Mouse (Mus musculus): ENCODE measurements around the gene Gper1. TPM values are rescaled to one million over a fixed set of nuclear protein-coding genes. Genes with fewer than 3 reads are reported as not detected.
A peak's percentile ranks its signal among the peaks of the same experiment; 100 is the strongest.

Gper1 gene
- polyA plus RNA-seq, 1 experiment = 2.7 TPM

DNA sequence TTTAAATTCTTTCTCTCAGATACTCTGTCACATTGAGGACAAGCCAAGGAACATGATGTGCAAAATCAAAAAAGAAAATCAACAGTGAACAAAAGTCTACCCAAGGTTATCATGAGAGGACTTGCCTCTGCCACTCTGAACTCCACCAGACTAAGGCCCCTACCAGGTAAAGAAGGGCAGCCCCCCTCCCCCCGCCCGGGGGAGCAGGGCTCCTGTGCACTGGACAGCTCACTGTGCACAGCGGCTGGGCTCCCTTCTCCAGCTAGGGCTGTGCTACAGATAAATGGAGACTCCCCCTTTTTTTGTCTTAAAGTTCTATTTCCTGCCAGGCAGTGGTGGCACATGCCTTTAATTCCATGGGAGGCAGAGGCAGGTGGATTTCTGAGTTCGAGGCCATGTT is 14.8 kb downstream of the Gper1 start:
- H3K4me1 ChIP-seq (ENCODE audit: control insufficient read depth, insufficient read depth, low read length) = peaks cover 2% of the 10 kb centered on the region; the same call in 1 of the 2 replicates
- no peak overlapping the region for H3K4me3 ChIP-seq (replicated peaks; ENCODE audit: extremely low read depth, low read depth, low read length)
- WGBS = 84% methylated on average over 4 of the region's 4 CpGs
- DNase-seq = no peak
- no peak for TF ChIP-seq CTCF (IDR thresholded peaks at IDR 0.05; ENCODE audit: insufficient read depth, low read length)
- TF ChIP-seq POLR2A (IDR thresholded peaks at IDR 0.05; ENCODE audit: borderline replicate concordance, extremely low read depth, low read depth, low read length) = no peak

DNA sequence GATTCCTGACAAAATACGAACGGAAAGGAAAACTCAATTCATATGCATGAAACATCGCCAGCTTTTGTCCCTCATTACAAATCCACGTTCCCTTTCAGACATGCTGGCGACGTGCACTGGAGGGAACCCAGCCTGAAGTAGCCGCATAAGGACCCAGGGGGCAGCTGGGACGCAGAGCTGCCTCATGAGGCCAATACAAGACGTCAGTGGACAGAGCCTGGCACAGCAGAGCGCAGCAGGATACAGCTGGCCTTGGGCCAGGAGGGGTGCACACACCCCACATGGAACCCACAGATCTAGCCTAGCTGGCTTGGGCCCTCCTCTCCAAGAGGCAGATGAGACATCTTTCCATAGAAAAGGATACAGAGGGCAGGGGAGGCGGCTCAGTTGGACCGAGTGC is 15.5 kb downstream of the Gper1 start:
- 76% methylated on average over 12 of the region's 12 CpGs for WGBS
- no peak for DNase-seq
- H3K4me1 ChIP-seq (ENCODE audit: control insufficient read depth, insufficient read depth, low read length) = no peaks in the 10 kb centered on the region
- no peak for TF ChIP-seq POLR2A (IDR thresholded peaks at IDR 0.05; ENCODE audit: borderline replicate concordance, extremely low read depth, low read depth, low read length)
- no peak for TF ChIP-seq CTCF (IDR thresholded peaks at IDR 0.05; ENCODE audit: insufficient read depth, low read length)
- H3K4me3 ChIP-seq (replicated peaks; ENCODE audit: extremely low read depth, low read depth, low read length) = no peak overlapping the region

DNA sequence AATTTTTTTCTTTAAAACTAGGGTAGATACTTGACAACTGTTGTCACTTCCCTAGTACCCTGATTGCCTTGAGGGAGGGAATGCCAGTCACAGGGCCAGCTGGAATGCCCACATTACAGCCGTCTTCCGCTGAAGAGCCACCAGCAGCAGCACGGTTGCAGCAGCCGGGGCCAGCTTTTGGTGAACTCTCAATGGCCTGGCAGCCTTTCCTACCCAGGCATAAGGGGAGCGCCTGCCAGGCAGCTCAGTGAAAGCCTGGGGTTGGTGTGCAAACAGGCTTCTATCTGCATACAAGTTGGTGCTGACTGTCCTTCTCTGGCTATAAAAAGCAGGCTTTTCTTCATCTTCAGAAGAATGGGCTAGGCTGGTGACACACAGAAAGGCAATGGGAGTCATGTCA is 17.5 kb downstream of the Gper1 start:
- no peak overlapping the region for H3K4me3 ChIP-seq (replicated peaks; ENCODE audit: extremely low read depth, low read depth, low read length)
- no peak for TF ChIP-seq POLR2A (IDR thresholded peaks at IDR 0.05; ENCODE audit: borderline replicate concordance, extremely low read depth, low read depth, low read length)
- TF ChIP-seq CTCF (IDR thresholded peaks at IDR 0.05; ENCODE audit: insufficient read depth, low read length) = no peak
- no peaks in the 10 kb centered on the region for H3K4me1 ChIP-seq (ENCODE audit: control insufficient read depth, insufficient read depth, low read length)
- DNase-seq = no peak
- WGBS = 69% methylated on average over 5 of the region's 5 CpGs

DNA sequence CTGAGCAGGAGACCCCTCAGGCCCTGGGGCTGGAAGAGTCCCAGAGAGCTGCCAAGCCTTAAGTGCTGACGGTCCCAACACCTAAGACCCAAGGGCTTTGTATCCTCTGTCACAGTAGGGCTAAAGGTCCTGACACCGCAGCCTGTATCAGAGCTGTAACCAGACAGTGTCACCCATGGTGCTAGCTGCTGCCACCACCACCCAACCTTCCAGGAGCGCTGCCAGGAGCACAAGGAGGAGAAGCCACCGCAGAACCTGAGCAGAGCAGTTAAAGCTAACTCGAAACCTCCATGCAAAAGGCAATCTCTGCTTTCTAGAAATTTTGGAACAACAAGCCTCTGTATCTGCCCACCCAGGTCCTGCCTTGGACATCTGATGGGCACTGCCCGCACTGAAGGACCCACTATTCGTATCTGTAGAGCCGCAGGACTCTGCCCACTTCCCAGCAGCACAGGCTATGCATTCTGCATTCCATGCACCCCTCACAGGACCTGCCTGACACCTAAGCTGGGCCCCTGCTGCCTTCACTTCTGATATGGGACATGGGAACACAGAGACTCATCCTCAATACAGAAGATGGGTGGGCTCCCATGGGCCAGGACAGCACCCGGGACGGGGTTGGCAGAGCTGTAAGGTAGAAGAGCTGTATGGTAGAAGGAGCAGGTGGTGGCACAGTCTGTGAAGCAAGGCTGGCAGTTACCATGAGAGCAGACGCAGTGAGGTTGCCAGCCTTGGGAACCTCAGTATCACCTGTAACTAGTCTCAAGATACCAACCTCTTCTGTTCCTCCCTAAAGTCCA is 18.2 kb downstream of the Gper1 start:
- DNase-seq = no peak
- Histone ChIP-seq H3K4me3 (replicated peaks; ENCODE audit: extremely low read depth, low read depth, low read length) (no peak overlapping the region), H3K4me1 (ENCODE audit: control insufficient read depth, insufficient read depth, low read length) (no peaks in the 10 kb centered on the region)
- 93% methylated on average over 11 of the region's 11 CpGs for WGBS
- TF ChIP-seq POLR2A (IDR thresholded peaks at IDR 0.05; ENCODE audit: borderline replicate concordance, extremely low read depth, low read depth, low read length) (no peak), CTCF (IDR thresholded peaks at IDR 0.05; ENCODE audit: insufficient read depth, low read length) (no peak)

DNA sequence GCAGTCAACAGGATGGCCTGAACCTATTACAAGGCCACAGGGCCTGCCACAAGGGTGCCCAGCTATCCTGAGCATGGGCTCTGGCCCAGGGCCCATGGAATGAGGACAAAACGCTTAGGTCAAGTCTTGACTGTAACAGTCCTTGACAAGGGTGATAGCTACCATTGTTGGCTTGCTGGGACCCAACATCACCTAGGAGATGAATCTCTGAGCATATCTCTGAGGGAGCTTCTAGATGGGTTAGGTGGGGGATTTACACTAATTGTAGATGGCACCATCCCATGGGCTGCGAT is 18.7 kb downstream of the Gper1 start:
- no peak overlapping the region for H3K4me3 ChIP-seq (replicated peaks; ENCODE audit: extremely low read depth, low read depth, low read length)
- no peak for DNase-seq
- TF ChIP-seq CTCF (IDR thresholded peaks at IDR 0.05; ENCODE audit: insufficient read depth, low read length) (no peak), POLR2A (IDR thresholded peaks at IDR 0.05; ENCODE audit: borderline replicate concordance, extremely low read depth, low read depth, low read length) (no peak)
- H3K4me1 ChIP-seq (ENCODE audit: control insufficient read depth, insufficient read depth, low read length) = no peaks in the 10 kb centered on the region
- 86% methylated on average over 2 of the region's 2 CpGs for WGBS

DNA sequence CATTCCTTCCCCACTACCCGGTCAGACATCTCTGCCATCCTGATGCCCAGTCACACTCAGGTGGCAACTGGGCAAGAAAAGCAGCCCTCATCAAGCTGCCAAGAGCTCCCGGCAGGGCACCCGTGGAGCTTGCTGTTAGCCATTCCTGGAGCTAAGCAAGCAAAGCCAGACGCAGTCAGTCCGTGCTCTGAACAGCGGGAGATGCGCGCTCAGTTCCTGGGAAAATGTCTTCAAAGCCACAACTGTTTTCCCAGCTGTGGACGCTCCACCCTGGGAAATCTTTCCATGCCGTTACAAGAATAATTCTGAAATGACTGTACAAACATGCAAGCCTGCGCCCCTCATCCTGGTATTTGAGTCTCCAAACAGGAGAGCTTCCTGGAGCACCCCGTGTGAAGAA is 19.5 kb downstream of the Gper1 start:
- Histone ChIP-seq H3K4me3 (replicated peaks; ENCODE audit: extremely low read depth, low read depth, low read length) (no peak overlapping the region), H3K4me1 (ENCODE audit: control insufficient read depth, insufficient read depth, low read length) (no peaks in the 10 kb centered on the region)
- 65% methylated on average over 12 of the region's 12 CpGs for WGBS
- TF ChIP-seq CTCF (IDR thresholded peaks at IDR 0.05; ENCODE audit: insufficient read depth, low read length) (no peak), POLR2A (IDR thresholded peaks at IDR 0.05; ENCODE audit: borderline replicate concordance, extremely low read depth, low read depth, low read length) (no peak)
- no peak for DNase-seq

DNA sequence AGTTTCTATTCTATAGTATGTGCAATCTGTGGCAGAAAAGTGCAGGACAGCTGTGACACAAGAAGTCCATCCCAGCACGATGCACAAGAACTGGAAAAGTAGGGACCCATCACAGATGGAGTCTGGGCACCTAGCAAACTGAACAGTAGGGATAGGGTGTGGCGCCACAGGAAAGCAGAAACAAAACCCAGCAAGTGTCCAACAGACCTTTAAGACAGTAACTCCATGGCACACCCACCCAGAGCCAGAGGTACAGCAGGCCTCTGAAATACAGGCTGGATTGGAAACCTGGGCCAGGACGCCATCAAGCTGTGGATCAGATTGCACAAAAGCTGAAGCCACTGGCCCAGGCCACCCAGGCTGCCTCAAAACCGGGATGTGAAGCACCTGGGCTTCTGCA is 20.0 kb downstream of the Gper1 start:
- 63% methylated on average over 4 of the region's 4 CpGs for WGBS
- Histone ChIP-seq H3K4me3 (replicated peaks; ENCODE audit: extremely low read depth, low read depth, low read length) (no peak overlapping the region), H3K4me1 (ENCODE audit: control insufficient read depth, insufficient read depth, low read length) (no peaks in the 10 kb centered on the region)
- no peak for DNase-seq
- TF ChIP-seq CTCF (IDR thresholded peaks at IDR 0.05; ENCODE audit: insufficient read depth, low read length) = no peak
- no peak for TF ChIP-seq POLR2A (IDR thresholded peaks at IDR 0.05; ENCODE audit: borderline replicate concordance, extremely low read depth, low read depth, low read length)

DNA sequence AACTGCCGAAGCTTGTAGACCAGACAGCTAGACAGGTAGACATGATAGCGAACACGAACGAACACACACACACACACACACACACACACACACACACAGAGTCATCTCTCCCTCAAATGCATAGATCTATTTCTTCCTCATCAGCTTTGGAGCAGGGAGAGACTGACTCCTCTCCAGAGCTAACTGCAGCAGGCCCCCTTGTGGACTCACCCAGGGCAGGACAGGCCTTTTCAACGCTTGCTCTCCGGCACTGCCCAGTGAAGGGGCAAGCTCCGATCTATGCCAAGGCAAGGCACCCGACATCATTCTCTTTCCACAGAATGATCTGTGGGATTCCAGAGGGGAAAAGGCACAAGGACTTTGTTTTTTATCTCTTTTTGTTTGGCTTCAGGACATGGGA is 22.3 kb downstream of the Gper1 start:
- Histone ChIP-seq H3K4me3 (replicated peaks; ENCODE audit: extremely low read depth, low read depth, low read length) (no peak overlapping the region), H3K4me1 (ENCODE audit: control insufficient read depth, insufficient read depth, low read length) (peaks cover 7% of the 10 kb centered on the region; the same call in 1 of the 2 replicates)
- no peak for DNase-seq
- TF ChIP-seq POLR2A (IDR thresholded peaks at IDR 0.05; ENCODE audit: borderline replicate concordance, extremely low read depth, low read depth, low read length) (no peak), CTCF (IDR thresholded peaks at IDR 0.05; ENCODE audit: insufficient read depth, low read length) (peak; percentile 43; the same call in 1 of the 2 replicates)
- 67% methylated on average over 8 of the region's 8 CpGs for WGBS

DNA sequence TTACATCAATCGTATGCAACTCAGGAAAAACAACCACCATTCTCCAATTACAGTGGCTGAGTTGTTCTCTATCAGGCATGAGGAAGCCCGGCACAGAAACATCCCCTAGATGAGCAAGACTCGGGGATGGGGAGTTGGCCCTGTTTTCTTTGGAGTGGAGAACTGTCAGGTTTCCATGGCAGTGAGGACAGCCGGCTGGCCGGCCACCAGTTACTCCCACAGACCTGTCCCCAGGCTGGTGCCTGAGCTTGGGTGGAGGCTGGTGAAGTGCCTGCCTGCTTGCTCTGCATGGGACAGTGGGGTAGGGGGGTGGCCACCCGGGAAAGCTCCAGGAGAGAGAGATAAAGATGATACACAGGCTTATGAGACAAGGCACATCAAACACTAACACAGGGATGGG is 25.1 kb downstream of the Gper1 start:
- no peak for DNase-seq
- WGBS = 76% methylated on average over 6 of the region's 6 CpGs
- no peak for TF ChIP-seq POLR2A (IDR thresholded peaks at IDR 0.05; ENCODE audit: borderline replicate concordance, extremely low read depth, low read depth, low read length)
- TF ChIP-seq CTCF (IDR thresholded peaks at IDR 0.05; ENCODE audit: insufficient read depth, low read length) = no peak

DNA sequence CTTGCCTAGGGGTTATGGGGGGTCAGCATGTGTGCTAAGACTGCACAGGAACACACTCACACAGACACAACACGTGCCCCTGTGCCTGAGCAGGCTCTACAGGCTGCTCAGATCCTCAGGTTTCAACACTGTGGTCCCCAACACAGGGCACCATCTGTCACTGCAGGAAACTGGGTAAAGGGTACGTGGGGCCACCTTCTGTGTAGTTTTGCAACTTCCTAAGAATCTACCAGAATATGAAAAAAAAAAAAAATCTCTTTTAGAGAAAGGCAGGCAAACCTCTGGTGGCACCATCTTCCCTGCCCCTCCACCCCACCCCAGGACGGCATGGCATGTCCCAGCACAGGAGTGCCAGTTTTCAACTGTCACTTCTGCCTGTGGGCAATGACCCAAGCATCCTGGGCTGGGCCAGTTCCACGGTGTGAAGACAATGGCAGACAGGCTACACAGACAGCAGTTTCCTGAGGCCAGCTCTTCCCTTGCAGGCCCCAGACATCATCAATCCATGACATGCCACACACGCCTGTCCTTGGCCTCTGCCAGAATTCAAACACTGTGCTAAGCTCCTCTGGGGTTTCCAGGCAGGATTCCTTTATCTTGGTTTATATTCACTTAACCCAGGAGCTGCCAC is 26.3 kb downstream of the Gper1 start:
- H3K4me3 ChIP-seq (replicated peaks; ENCODE audit: extremely low read depth, low read depth, low read length) = no peak overlapping the region
- H3K4me1 ChIP-seq (ENCODE audit: control insufficient read depth, insufficient read depth, low read length) = peaks cover 7% of the 10 kb centered on the region; the same call in 1 of the 2 replicates
- no peak for DNase-seq
- 26% methylated on average over 5 of the region's 5 CpGs for WGBS
- TF ChIP-seq CTCF (IDR thresholded peaks at IDR 0.05; ENCODE audit: insufficient read depth, low read length) (no peak), POLR2A (IDR thresholded peaks at IDR 0.05; ENCODE audit: borderline replicate concordance, extremely low read depth, low read depth, low read length) (no peak)

More for the DNA sequence above, 25.1 kb downstream of the Gper1 start:
- H3K4me3 ChIP-seq (replicated peaks; ENCODE audit: extremely low read depth, low read depth, low read length) = no peak overlapping the region
- H3K4me1 ChIP-seq (ENCODE audit: control insufficient read depth, insufficient read depth, low read length) = peaks cover 7% of the 10 kb centered on the region; the same call in 1 of the 2 replicates

All from lung, adult 2 months (tissue).